Mouse (Mus musculus) forebrain, embryonic 11.5 days (tissue): ENCODE measurements around the gene Tlx1. TPM values are rescaled to one million over a fixed set of nuclear protein-coding genes. Genes with fewer than 3 reads are reported as not detected.

Source experiments
- ATAC-seq: fragments of 200-750 bp; cut with Nextera tagmentation; replicated peaks from 2 replicates; pipeline ENCODE4 v1.8.0; 2017; ENCODE audit warnings: moderate TSS enrichment; ENCODE audit not compliant: low FRiP score
- DNase-seq: peaks from one replicate; pipeline ENCODE4 v3.0.0-alpha.2; 2017; ENCODE audit warnings: low spot score
- H3K27ac ChIP-seq: fragments of 300-500 bp; sonication (generic); 2 replicates; pipeline ENCODE4 v1.5.1; 2014; ENCODE audit warnings: low read depth, low read length
- H3K27me3 ChIP-seq: fragments of 300-500 bp; sonication (generic); 2 replicates; pipeline ENCODE4 v1.6.1; 2014; ENCODE audit warnings: mild to moderate bottlenecking, low read length, mixed read lengths; ENCODE audit not compliant: control insufficient read depth, insufficient read depth
- H3K36me3 ChIP-seq: fragments of 300-500 bp; sonication (generic); 2 replicates; pipeline ENCODE4 v1.6.1; 2014; ENCODE audit warnings: mild to moderate bottlenecking, low read length, moderate library complexity, mixed read lengths; ENCODE audit not compliant: control insufficient read depth, insufficient read depth
- H3K4me1 ChIP-seq: fragments of 300-500 bp; sonication (generic); replicated peaks from 2 replicates; pipeline ENCODE4 v1.6.1; 2014; ENCODE audit warnings: low read length, mixed read lengths; ENCODE audit not compliant: control insufficient read depth, insufficient read depth
- H3K4me2 ChIP-seq: fragments of 300-500 bp; sonication (generic); 2 replicates; pipeline ENCODE4 v1.6.1; 2014; ENCODE audit warnings: low read depth, mild to moderate bottlenecking, low read length, moderate library complexity, mixed read lengths; ENCODE audit not compliant: severe bottlenecking
- H3K4me3 ChIP-seq: fragments of 300-500 bp; sonication (generic); 2 replicates; pipeline ENCODE4 v1.5.1; 2014; ENCODE audit warnings: low read depth, low read length
- H3K9ac ChIP-seq: fragments of 300-500 bp; sonication (generic); 2 replicates; pipeline ENCODE4 v1.6.1; 2014; ENCODE audit warnings: low read length
- H3K9me3 ChIP-seq: fragments of 300-500 bp; sonication (generic); 2 replicates; pipeline ENCODE4 v1.6.1; 2016; ENCODE audit warnings: low read length, mixed read lengths; ENCODE audit not compliant: control insufficient read depth
- WGBS: fragments of 180-500 bp; shearing (Covaris S2); extraction: QIAGEN DNeasy Blood & Tissue Kit; methylation state at CpG from one replicate; pipeline ENCODE4 v1.1.7; 2014; 5-methylcytosine and 5-hydroxymethylcytosine counted together
- polyA plus RNA-seq: library from polyadenylated mRNA; unstranded; fragments of >200 nt; fragmentation: Nextera tagmentation; extraction: Ambion mirVana; gene quantifications from 2 replicates; pipeline ENCODE4 v1.2.1, GENCODE M21; 2014

The Tlx1 gene
- polyA plus RNA-seq, 1 experiment from 2014 or later = not detected

DNA sequence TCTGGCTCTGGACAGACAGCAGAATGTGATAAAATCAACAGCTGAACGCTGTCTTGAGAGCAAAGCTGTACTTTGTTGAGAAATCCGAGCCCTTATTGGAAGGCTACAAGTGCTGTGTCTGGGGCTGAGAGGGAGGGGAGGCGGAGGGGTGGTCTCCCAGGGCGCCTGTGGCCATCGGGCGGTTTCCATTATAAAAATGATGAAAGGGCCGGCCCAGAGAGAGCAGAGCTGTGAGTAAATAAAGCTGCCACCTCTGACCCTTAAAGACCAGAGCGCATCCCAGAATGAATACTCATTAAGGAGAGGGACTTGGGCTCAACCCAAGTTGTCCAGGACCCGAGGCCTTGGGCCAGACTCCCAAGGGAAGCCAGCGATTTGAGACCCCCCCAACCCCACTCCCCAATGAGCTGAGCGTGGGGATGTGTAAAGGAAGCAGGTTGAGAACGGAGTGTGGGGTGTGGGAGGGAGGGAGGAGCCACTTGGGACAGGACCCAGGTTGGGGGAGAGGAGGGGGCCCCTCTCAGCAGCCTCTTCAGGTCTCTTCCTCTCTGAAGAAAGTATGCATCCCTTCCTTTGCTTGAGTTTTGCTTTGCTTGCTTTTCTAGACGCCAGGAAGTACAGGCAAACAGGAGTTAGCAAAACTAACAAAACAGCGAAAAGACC lies 18.4 kb upstream of the Tlx1 start:
- no peak for ATAC-seq
- Histone ChIP-seq H3K4me1 (peaks cover 3% of the 10 kb centered on the region), H3K27me3 (peaks cover 11% of the 10 kb centered on the region; the same call in 1 of the 2 replicates), H3K9me3 (no peaks in the 10 kb centered on the region), H3K36me3 (no peaks in the 10 kb centered on the region), H3K4me3 (no peak overlapping the region), H3K27ac (no peak overlapping the region), H3K4me2 (no peak overlapping the region), H3K9ac (no peak overlapping the region)
- DNase-seq = no peak
- 20% methylated on average over 14 of the region's 14 CpGs for WGBS

- Histone ChIP-seq H3K4me1 (peaks cover 6% of the 10 kb centered on the region), H3K27me3 (peaks cover 91% of the 10 kb centered on the region), H3K9me3 (no peaks in the 10 kb centered on the region), H3K36me3 (no peaks in the 10 kb centered on the region), H3K9ac (no peak overlapping the region), H3K4me2 (no peak overlapping the region), H3K4me3 (no peak overlapping the region), H3K27ac (no peak overlapping the region)
- DNase-seq (no peak), ATAC-seq (no peak)
- WGBS = 7% methylated on average over 3 of the region's 3 CpGs
Observed at GRCm38 (mm10) chr19:45142531-45142930, 7.9 kb upstream of the Tlx1 start.

DNA sequence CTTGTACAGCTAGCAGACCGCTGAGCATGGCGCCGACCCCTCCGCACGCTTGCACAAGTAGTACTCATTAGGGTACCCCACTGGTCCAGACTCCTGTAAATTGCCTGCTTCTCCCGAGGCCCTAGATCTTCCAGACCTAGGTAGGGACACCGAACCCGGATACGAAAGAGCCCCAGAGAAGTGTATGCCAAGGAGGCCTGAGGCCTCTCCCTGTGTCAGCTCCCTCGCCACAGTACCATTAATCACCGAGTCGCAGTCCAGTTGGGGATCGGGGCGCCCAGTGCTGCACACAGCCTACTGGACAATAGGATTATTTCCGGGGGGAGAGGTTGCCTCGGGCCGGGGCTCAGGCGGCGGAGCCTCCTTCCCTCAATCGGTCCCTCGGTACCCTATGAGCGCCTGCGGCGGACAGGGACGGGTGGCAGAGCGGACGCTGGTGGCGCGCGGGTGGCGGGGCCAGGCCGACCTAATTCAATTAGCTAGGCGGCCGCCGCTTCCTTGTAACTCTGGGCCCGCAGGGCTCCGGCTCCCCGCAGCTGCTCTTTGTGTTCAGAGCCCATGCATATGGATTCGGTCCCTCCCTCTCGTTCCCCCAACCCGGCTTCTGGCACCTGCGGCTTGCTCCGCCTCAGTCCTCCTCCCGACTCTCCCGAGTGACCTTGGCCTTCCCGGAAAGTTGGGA lies 7.1 kb upstream of the Tlx1 start:
- H3K4me2 ChIP-seq = peak overlapping the region; percentile 37
- H3K4me1 ChIP-seq = peaks cover 6% of the 10 kb centered on the region
- DNase-seq (peak; percentile 70), ATAC-seq (no peak)
- peak overlapping the region; percentile 12; the same call in 1 of the 2 replicates for H3K4me3 ChIP-seq
- H3K36me3 ChIP-seq = no peaks in the 10 kb centered on the region
- H3K27ac ChIP-seq = no peak overlapping the region
- H3K9me3 ChIP-seq = no peaks in the 10 kb centered on the region
- under 1% methylated on average over 46 of the region's 46 CpGs for WGBS
- no peak overlapping the region for H3K9ac ChIP-seq
- H3K27me3 ChIP-seq = peaks cover 97% of the 10 kb centered on the region

DNA sequence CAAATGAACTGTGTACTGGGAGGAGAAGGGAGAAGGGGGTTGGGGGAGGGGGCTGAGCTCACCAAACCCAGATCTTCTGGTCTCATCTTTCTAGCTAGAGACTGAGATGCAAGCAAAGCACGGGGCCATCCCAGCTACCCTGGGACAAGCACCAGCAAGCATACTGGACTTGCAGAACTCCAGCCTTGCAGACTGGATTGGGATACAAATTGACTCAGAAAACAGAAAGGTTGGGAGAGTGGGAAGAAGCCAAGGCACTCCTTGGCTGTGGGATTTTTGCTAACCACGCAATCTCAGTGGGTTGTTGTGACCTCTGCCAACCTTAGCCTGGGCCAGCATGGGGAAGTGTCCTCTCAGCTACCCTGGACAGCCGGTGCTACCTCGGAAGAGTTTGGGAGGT lies 3.4 kb upstream of the Tlx1 start:
- H3K4me1 ChIP-seq = peaks cover 15% of the 10 kb centered on the region
- H3K9ac ChIP-seq = no peak overlapping the region
- no peak overlapping the region for H3K27ac ChIP-seq
- no peaks in the 10 kb centered on the region for H3K36me3 ChIP-seq
- no peak overlapping the region for H3K4me3 ChIP-seq
- H3K27me3 ChIP-seq = peaks cover 97% of the 10 kb centered on the region
- H3K9me3 ChIP-seq = no peaks in the 10 kb centered on the region
- ATAC-seq (no peak), DNase-seq (no peak)
- 1% methylated on average over 4 of the region's 4 CpGs for WGBS
- no peak overlapping the region for H3K4me2 ChIP-seq

GRCm38 (mm10) chr19:45151361-45152182 lies 1.1 kb downstream of the Tlx1 start:
- ATAC-seq = no peak
- H3K9ac ChIP-seq = no peak overlapping the region
- no peak overlapping the region for H3K27ac ChIP-seq
- WGBS = 2% methylated on average over 36 of the region's 36 CpGs
- no peaks in the 10 kb centered on the region for H3K9me3 ChIP-seq
- no peaks in the 10 kb centered on the region for H3K36me3 ChIP-seq
- peaks cover 96% of the 10 kb centered on the region for H3K27me3 ChIP-seq
- DNase-seq = no peak
- H3K4me2 ChIP-seq = peak overlapping the region; percentile 34; the same call in 1 of the 2 replicates
- H3K4me1 ChIP-seq = peaks cover 9% of the 10 kb centered on the region
- H3K4me3 ChIP-seq = peak overlapping the region; percentile 15; the same call in 1 of the 2 replicates

DNA sequence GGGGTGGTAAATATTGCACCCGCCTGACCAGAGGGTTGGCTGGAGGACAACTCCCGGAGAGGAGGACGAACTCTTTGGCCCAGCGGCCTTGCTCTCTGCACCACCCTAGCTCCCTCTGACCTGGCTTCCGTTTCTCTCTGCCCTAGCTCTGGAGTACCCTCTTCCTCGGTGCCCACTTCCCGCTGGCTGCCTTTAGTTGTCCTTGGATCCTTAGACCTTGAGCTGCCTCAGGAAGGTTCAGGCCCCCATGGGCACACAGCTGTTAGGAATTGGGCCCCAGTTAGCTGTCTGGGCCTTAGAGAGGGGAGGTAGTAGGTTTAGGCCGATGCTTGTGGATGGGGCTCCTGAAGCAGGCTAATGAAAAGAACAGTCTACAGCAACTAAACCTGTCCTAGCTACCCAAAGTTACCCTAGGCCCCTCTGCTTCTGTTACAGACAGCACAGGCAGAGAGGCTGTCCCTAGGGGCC lies 1.7 kb downstream of the Tlx1 start:
- H3K27ac ChIP-seq = no peak overlapping the region
- ATAC-seq (no peak), DNase-seq (no peak)
- peaks cover 96% of the 10 kb centered on the region for H3K27me3 ChIP-seq
- H3K4me2 ChIP-seq = no peak overlapping the region
- no peaks in the 10 kb centered on the region for H3K9me3 ChIP-seq
- H3K4me1 ChIP-seq = peaks cover 9% of the 10 kb centered on the region
- no peak overlapping the region for H3K9ac ChIP-seq
- no peaks in the 10 kb centered on the region for H3K36me3 ChIP-seq
- H3K4me3 ChIP-seq = no peak overlapping the region
- WGBS = 4% methylated on average over 8 of the region's 8 CpGs

GRCm38 (mm10) chr19:45153311-45154058 lies 3.0 kb downstream of the Tlx1 start:
- H3K9ac ChIP-seq = no peak overlapping the region
- WGBS = under 1% methylated on average over 44 of the region's 44 CpGs
- no peak overlapping the region for H3K4me2 ChIP-seq
- DNase-seq (no peak), ATAC-seq (no peak)
- H3K27ac ChIP-seq = no peak overlapping the region
- peaks cover 9% of the 10 kb centered on the region for H3K4me1 ChIP-seq
- no peaks in the 10 kb centered on the region for H3K36me3 ChIP-seq
- no peaks in the 10 kb centered on the region for H3K9me3 ChIP-seq
- no peak overlapping the region for H3K4me3 ChIP-seq
- peaks cover 94% of the 10 kb centered on the region for H3K27me3 ChIP-seq

- 0% methylated on average over 24 of the region's 24 CpGs for WGBS
- ATAC-seq (no peak), DNase-seq (no peak)
- Histone ChIP-seq H3K27ac (no peak overlapping the region), H3K9me3 (no peaks in the 10 kb centered on the region), H3K9ac (no peak overlapping the region), H3K36me3 (no peaks in the 10 kb centered on the region), H3K4me3 (no peak overlapping the region), H3K27me3 (peaks cover 94% of the 10 kb centered on the region), H3K4me2 (no peak overlapping the region), H3K4me1 (peaks cover 9% of the 10 kb centered on the region)
Observed at GRCm38 (mm10) chr19:45154059-45154386, 3.5 kb downstream of the Tlx1 start.
